8 mouse cellular contexts compared by ENCODE assay signal in genomic region chr4:135353066-135353793, GRCm38 (mm10). TPM values are rescaled to one million over a fixed set of nuclear protein-coding genes. Genes with fewer than 3 reads are reported as not detected.
DNase-seq lines count a peak whose midpoint lies in the region; ATAC-seq lines count a peak whose summit lies in the region.

Gene Srrm1, minus strand, starts transcription at chr4:135353321.

- ATAC-seq in inflammation-experienced regulatory T-cells, adult 6 months = peak; percentile 75
- ATAC-seq in megakaryocyte-erythroid progenitor cell, adult 5-6 weeks (replicated peaks; ENCODE audit: low FRiP score, low TSS enrichment, poor library complexity, severe bottlenecking) = peak; percentile 74

- DNase-seq in adrenal gland, adult (ENCODE audit: inconsistent age in 2 of 2, low spot score in 1 of 2) = peak; percentile 99 to 100
- peak; percentile 98 for DNase-seq in embryo, embryonic 10.5 days (ENCODE audit: low spot score)
- DNase-seq in gastrocnemius, postnatal 14 days = peak; percentile 99
- peak; percentile 97 to 99 for DNase-seq in left cerebral cortex, postnatal 10 days (ENCODE audit: extremely low spot score in 1 of 2, low spot score in 2 of 2)
- peak; percentile 100 for DNase-seq in right cerebral cortex, postnatal 25 days
- DNase-seq in urinary bladder, postnatal 4 days (ENCODE audit: low spot score in 2 of 2) = peak; percentile 98 to 100

- intact Hi-C loops in gastrocnemius, postnatal 14 days (cut with DNase I; ENCODE audit: low total_unique reads) = no loop called here
- intact Hi-C loops in left cerebral cortex, postnatal 10 days (cut with DNase I) = no loop called here

RNA-seq across cellular contexts. Expression of gene Srrm1, which starts in this region (rescaled TPM):
- 10 to 100 TPM; 57.8 to 68.3 TPM for total RNA-seq in gastrocnemius, postnatal 14 days (2021)
- 100 to 1,000 TPM; 191 to 279 (median 247) TPM for polyA plus RNA-seq in inflammation-experienced regulatory T-cells, adult 6 months (2017; shearing (Covaris generic))
- total RNA-seq in left cerebral cortex, postnatal 10 days (2021) = 100 to 1,000 TPM; 133 to 134 TPM
- 346 and 399 TPM in 2 replicates for total RNA-seq in megakaryocyte-erythroid progenitor cell, adult 5-6 weeks (2014; fragmentation: Nextera tagmentation)
- total RNA-seq in megakaryocyte-erythroid progenitor cell, adult 5-6 weeks (2017) = 181 and 189 TPM in 2 replicates

Comparison
In these comparisons a context has a peak if more than half of its experiments do, and no peak if none do; other contexts are left out.
1. Peak in every context shown above with its lines: DNase-seq and ATAC-seq.